Mouse (Mus musculus) monocyte, adult 2 months (primary cell): ENCODE data around the gene Serpinb6d.

Source experiments
- DNase-seq, 2 experiments: peaks; one replicate each; pipeline ENCODE4 v3.0.0; 2022; ENCODE audit warnings: low spot score in 2 of 2, low read depth in 1 of 2

Serpinb6d gene

DNA sequence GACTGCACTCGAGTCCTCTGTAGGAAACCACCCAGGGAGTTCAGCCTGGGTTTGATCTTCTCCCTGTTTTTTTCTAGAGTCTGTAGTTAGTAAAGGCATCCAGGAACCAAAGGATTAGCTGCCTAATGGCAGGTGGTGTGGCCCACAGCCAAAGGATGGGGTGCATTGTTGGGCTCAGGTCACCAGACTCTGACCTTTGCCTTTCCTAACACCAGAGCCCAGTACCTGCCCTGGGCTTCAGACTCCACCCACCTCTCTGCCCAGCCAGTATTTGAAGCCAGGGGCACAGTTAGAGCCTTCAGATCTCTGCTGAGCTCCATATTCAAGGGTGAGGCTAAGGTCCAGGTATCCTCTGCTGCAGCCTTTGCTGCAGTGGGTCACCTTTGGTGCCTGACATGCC lies at the start of gene Serpinb6d:
Gene Serpinb6d, plus strand, starts transcription at position 301 of the 400 bp plus-strand sequence.
- DNase-seq: no peak

DNA sequence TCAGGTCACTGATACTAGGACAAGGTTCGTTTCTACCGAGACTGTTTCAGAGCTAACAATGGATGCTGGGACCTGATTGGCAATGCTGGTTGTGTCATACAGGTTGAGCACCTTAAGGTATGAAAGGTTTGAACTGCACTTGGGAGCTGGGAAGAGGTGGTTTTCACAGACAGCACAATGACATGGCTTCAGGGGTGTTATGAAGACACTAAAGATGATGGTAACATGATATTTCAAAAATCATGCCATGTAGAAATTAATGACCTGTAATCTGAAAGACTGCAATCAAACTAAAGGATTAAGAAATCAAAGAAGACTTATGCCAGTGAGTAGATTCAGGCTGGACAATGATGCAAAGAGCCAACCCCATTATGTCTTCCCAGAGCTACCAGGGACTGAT lies 38.3 kb upstream of the Serpinb6d start:
- no peak for DNase-seq

DNA sequence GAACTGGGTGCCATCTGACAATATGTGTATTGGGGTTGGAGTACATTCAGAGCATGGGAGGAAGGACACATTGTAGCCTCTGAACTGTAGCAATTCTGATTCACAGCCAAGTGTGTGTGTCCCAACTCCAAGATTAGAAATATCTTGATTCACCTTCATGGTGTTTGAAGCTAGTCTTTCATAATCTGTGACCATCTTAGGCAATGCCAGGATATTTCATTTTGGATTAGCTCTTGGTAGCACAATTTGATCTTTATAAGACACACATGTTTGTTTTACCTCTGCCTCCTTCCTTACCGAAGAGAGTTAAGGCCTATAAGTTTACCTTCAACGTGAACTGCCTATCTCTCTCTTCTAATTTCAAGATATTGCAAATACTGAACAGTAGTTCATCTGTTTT lies 18.7 kb upstream of the Serpinb6d start:
- no peak for DNase-seq

DNA sequence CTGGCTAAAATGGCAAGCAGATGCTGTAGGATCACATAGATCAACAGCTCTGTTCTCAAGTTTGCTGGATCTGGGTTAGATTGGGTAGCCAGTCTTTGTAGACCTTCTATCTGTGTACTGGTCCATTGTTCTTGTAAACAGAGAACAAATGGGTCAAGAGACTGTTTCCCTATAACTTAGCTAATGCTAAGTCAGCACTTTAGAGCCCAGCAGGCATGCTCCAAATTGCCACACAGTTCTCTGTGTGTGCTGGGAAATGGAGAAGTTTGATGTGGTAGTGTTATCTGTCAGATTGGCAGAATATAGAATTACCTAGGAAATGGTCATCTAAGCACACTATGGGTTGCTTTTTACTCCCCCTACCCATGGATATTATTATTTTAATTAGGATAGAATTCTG lies 1.3 kb downstream of the Serpinb6d start:
- no peak for DNase-seq

DNA sequence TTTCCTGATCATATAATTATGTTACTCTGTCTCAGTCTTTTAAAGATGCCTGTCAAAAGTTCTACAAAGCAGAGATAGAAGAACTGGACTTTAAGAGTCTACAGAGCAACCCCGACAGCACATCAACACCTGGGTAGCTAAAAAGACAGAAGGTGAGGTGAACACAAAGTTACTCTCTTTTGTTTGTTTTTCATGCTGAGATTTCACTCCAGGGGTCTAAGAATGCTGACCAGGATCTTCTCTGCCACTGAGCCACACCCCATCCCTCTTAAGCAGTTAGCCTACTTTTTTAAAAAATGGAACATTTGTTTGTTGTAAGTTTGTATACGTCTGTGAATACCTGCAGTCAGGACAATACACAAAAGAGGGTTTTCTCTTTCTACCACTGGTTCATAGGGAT lies 59.1 kb downstream of the Serpinb6d start:
- DNase-seq: no peak
